Mouse (Mus musculus) heart, adult 2 months (tissue): ENCODE data around the gene Naaladl2. TPM values are rescaled to one million over a fixed set of nuclear protein-coding genes. Genes with fewer than 3 reads are reported as not detected.

ENCODE experiments used
- DNase-seq, 2 experiments: peaks; one replicate each; pipeline ENCODE4 v3.0.0; 2021
- H3K27ac ChIP-seq: fragments of 200-600 bp; 2 replicates; pipeline ENCODE4 v1.8.1; 2022
- H3K27me3 ChIP-seq: fragments of 200-500 bp; 2 replicates; pipeline ENCODE4 v1.6.1; 2012; ENCODE audit warnings: mild to moderate bottlenecking, low read length, inconsistent platforms, mixed read lengths; ENCODE audit not compliant: control insufficient read depth, insufficient read depth
- H3K36me3 ChIP-seq: fragments of 200-500 bp; 2 replicates; pipeline ENCODE4 v1.6.1; 2012; ENCODE audit warnings: low read length, inconsistent platforms; ENCODE audit not compliant: control insufficient read depth, insufficient read depth
- H3K4me1 ChIP-seq: fragments of 200-500 bp; 2 replicates; pipeline ENCODE4 v1.6.1; 2011; ENCODE audit warnings: low read length; ENCODE audit not compliant: control insufficient read depth, insufficient read depth
- H3K4me3 ChIP-seq: fragments of 200-600 bp; 2 replicates; pipeline ENCODE4 v1.8.1; 2022
- H3K79me2 ChIP-seq: fragments of 200-500 bp; replicated peaks from 2 replicates; pipeline ENCODE4 v1.6.1; 2012; ENCODE audit warnings: mild to moderate bottlenecking, inconsistent platforms, low read length, moderate library complexity, mixed read lengths; ENCODE audit not compliant: control insufficient read depth, insufficient read depth
- H3K9ac ChIP-seq: fragments of 200-500 bp; 2 replicates; pipeline ENCODE4 v1.6.1; 2012; ENCODE audit warnings: low read depth, mild to moderate bottlenecking, control low read depth, inconsistent platforms, low read length, mixed read lengths
- CTCF ChIP-seq: fragments of 200-600 bp; IDR thresholded peaks from 2 replicates; pipeline ENCODE4 v1.8.1; 2022; ENCODE audit warnings: antibody characterized with exemption, mild to moderate bottlenecking, moderate library complexity
- EP300 ChIP-seq: fragments of 200-500 bp; IDR thresholded peaks from 2 replicates; pipeline ENCODE4 v1.6.1; 2011; ENCODE audit warnings: low read depth, low read length, control low read depth; ENCODE audit not compliant: insufficient read depth
- POLR2A ChIP-seq: fragments of 200-500 bp; IDR thresholded peaks from 2 replicates; pipeline ENCODE4 v1.6.1; 2011; ENCODE audit warnings: mild to moderate bottlenecking, low read depth, low read length, control low read depth; ENCODE audit not compliant: insufficient read depth
- WGBS: fragments of 180-500 bp; shearing (Covaris S2); methylation state at CpG from one replicate; pipeline ENCODE4 v1.1.7; 2018; 5-methylcytosine and 5-hydroxymethylcytosine counted together
- intact Hi-C: fragments of 180-260 bp; cut with DNase I; formaldehyde crosslinking; loops from one replicate; pipeline ENCODE4 v1.15.1; 2025
- polyA plus RNA-seq: library from polyadenylated mRNA; depleted of rRNA; stranded (reverse); fragments of >200 nt; gene quantifications from 2 replicates; pipeline ENCODE4 v1.2.3, GENCODE M21; 2012
- total RNA-seq, 2 experiments: library from RNA; stranded (reverse); gene quantifications; 2 replicates each; pipeline ENCODE4 v1.2.3; 2021

The Naaladl2 gene
- total and polyA plus RNA-seq, 3 experiments: 0.10 to 0.45 (median 0.23) TPM

DNA sequence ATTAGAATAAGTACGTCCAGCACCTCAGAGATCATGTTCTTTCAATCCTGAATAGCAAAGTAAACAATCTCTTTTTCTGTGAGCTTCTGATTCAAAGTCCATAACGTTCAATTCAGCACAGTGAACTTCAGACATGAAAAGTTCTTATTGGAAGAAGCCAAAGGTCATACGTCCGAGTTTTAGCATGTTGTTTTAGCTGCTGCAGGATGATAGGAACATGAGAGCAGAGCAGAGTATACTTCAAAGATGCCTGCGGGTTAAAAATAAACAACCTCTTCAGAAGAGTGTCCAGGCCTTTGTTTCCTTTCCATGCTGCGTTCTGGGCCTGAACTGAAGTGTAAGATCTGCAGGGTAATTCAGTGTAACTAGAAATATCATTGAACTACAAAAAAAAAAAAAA is 222.7 kb downstream of the Naaladl2 start:
- WGBS: 29% methylated on average over 6 of the region's 6 CpGs
- TF ChIP-seq POLR2A: no peak
- no peak for TF ChIP-seq EP300
- TF ChIP-seq CTCF: no peak
- no peak for DNase-seq
- intact Hi-C loops: no loop called here
- Histone ChIP-seq H3K4me3 (no peak overlapping the region), H3K4me1 (no peaks in the 10 kb centered on the region), H3K36me3 (no peaks in the 10 kb centered on the region), H3K27ac (no peak overlapping the region), H3K9ac (no peak overlapping the region), H3K79me2 (no peaks in the 10 kb centered on the region), H3K27me3 (no peaks in the 10 kb centered on the region)

DNA sequence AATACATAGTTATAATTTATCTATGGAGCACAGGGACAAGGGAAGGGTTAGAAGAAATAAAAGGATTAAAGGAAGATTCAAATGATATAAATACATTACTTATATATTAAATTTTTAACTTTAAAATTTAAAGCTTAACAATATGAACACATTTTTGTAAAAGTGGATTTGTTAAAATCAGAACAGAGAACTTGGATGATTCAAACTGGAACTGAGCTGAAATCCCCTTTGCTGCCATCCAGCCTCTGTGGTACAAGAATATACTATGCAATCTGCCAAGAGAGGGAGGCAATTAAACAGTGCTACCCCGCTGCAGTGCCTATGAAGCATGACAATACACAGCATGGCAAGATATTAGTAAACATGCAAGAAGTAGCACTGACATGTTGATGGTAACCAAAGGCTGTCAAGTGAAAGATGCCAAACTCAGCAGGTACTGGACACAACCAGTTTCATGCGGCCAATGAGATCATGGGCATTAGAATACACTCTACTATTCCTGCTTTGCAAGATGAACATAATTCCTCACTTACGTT is 238.6 kb downstream of the Naaladl2 start:
- no peak for TF ChIP-seq POLR2A
- TF ChIP-seq EP300: no peak
- TF ChIP-seq CTCF: no peak
- intact Hi-C loops: no loop called here
- Histone ChIP-seq H3K9ac (no peak overlapping the region), H3K4me1 (no peaks in the 10 kb centered on the region), H3K27ac (no peak overlapping the region), H3K79me2 (no peaks in the 10 kb centered on the region), H3K36me3 (no peaks in the 10 kb centered on the region), H3K4me3 (no peak overlapping the region), H3K27me3 (no peaks in the 10 kb centered on the region)
- WGBS: 78% methylated on average over 3 of the region's 3 CpGs
- DNase-seq: no peak

DNA sequence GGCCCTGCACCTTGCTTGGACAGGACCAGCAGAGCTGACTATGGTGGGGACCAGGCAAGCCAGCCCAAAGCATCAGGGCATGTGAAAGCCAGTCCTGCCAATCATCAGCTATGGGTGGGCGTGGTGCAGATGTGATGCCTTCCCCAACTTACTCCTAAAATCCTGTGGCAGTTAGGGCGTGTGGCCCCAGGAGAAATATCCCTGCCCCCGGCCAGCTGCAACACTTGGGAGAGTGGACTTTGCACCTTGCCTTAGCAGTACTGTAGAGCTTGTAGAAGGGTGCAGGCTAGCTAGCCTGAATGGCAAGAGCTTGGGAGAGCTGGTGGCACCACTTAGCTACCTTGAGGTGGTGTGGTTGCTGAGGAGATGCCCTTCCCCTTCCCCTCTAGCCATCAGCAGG is 255.3 kb downstream of the Naaladl2 start:
- no peak overlapping the region for H3K27ac ChIP-seq
- intact Hi-C loops: no loop called here
- no peaks in the 10 kb centered on the region for H3K36me3 ChIP-seq
- no peak overlapping the region for H3K4me3 ChIP-seq
- TF ChIP-seq CTCF (no peak), EP300 (no peak), POLR2A (no peak)
- no peak for DNase-seq
- 68% methylated on average over 3 of the region's 3 CpGs for WGBS
- H3K79me2 ChIP-seq: no peaks in the 10 kb centered on the region
- no peaks in the 10 kb centered on the region for H3K27me3 ChIP-seq
- H3K9ac ChIP-seq: no peak overlapping the region
- no peaks in the 10 kb centered on the region for H3K4me1 ChIP-seq

DNA sequence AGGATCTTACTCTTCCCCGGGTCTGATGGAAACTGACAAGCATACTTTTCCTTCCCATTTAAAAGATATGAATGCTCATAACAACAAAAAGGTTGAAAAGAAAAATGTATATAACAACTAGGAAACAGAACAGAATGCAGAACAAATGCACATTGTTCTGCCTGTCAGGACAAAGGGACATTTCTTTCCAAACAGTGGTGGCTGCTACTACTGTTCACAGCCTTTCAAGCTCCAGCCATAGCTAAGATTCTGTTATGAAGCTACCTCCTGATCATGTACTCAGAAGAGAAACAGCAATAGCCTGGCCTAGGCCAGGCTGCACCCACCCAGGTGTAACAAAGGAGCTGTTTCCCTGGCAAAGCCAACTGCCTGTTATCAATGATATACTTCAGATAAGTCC is 271.8 kb downstream of the Naaladl2 start:
- TF ChIP-seq EP300 (no peak), CTCF (no peak), POLR2A (no peak)
- H3K79me2 ChIP-seq: no peaks in the 10 kb centered on the region

DNA sequence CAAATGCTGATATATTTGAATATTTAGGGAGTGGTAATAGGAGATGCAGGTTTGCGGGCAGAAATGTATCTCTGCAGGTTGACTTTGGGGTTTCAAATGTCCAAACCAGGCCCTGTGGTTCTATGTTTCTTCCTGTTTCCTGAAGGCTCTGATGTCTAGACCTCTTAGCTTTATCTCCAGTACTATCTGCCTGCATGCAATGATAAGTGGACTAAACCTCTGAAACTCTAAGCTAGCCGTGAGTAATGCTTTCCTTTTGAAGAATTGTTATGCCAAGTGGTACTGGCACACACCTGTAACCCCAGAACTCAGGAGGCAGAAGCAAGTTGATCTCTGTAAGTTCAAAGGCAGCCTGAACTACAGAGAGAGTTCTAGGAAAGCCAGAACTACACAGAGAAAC is 291.1 kb downstream of the Naaladl2 start:
- H3K36me3 ChIP-seq: no peaks in the 10 kb centered on the region

More for the DNA sequence above, 271.8 kb downstream of the Naaladl2 start:
- no peaks in the 10 kb centered on the region for H3K36me3 ChIP-seq
- no peak for DNase-seq
- H3K9ac ChIP-seq: no peak overlapping the region
- intact Hi-C loops: no loop called here
- no peaks in the 10 kb centered on the region for H3K4me1 ChIP-seq
- 70% methylated on average over 1 of the region's 1 CpGs for WGBS
- no peaks in the 10 kb centered on the region for H3K27me3 ChIP-seq
- H3K4me3 ChIP-seq: no peak overlapping the region
- H3K27ac ChIP-seq: no peak overlapping the region

DNA sequence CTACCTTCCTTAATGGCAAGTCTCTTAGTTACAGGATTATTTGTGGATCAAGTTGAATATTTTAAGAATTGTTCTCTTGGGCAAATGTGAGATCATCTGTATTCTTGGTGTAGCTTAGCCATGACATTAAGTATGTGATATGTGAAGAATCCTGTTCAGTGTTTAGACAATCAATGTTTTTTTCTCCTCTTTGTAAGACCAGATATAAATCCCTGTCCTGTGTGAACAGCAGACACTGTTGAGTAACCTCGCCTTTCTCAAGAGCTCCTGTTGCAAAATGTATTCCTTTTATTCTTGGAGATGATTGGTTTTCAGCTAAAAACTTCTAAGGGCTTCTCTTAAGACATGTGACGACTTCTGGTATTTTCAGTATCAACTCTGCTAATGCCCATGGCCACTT is 347.3 kb downstream of the Naaladl2 start:
- no peaks in the 10 kb centered on the region for H3K4me1 ChIP-seq
- TF ChIP-seq EP300: no peak
- no peak for TF ChIP-seq CTCF
- TF ChIP-seq POLR2A: no peak
- H3K27me3 ChIP-seq: no peaks in the 10 kb centered on the region
- WGBS: 67% methylated on average over 2 of the region's 2 CpGs
- H3K27ac ChIP-seq: no peak overlapping the region
- no peak overlapping the region for H3K9ac ChIP-seq
- no peaks in the 10 kb centered on the region for H3K79me2 ChIP-seq
- DNase-seq: no peak
- intact Hi-C loops: no loop called here
- H3K36me3 ChIP-seq: no peaks in the 10 kb centered on the region
- no peak overlapping the region for H3K4me3 ChIP-seq

More for the DNA sequence above, 291.1 kb downstream of the Naaladl2 start:
- no peaks in the 10 kb centered on the region for H3K79me2 ChIP-seq
- 55% methylated on average over 2 of the region's 2 CpGs for WGBS
- no peak overlapping the region for H3K4me3 ChIP-seq
- no peaks in the 10 kb centered on the region for H3K4me1 ChIP-seq
- H3K27me3 ChIP-seq: no peaks in the 10 kb centered on the region
- TF ChIP-seq CTCF (no peak), EP300 (no peak), POLR2A (no peak)
- DNase-seq: no peak
- H3K27ac ChIP-seq: no peak overlapping the region
- intact Hi-C loops: no loop called here
- no peak overlapping the region for H3K9ac ChIP-seq
